Mouse (Mus musculus) hindbrain, embryonic 15.5 days (tissue): ENCODE data around the gene Cd3e. TPM values are rescaled to one million over a fixed set of nuclear protein-coding genes. Genes with fewer than 3 reads are reported as not detected.

ENCODE experiments used
- ATAC-seq: fragments of 200-750 bp; cut with Nextera tagmentation; 2 replicates; pipeline ENCODE4 v1.8.0; 2017; ENCODE audit warnings: low read depth, moderate number of reproducible peaks, moderate TSS enrichment; ENCODE audit not compliant: low FRiP score
- H3K27ac ChIP-seq: fragments of 300-500 bp; sonication (generic); replicated peaks from 2 replicates; pipeline ENCODE4 v1.5.1; 2015; ENCODE audit warnings: mild to moderate bottlenecking, inconsistent platforms
- H3K27me3 ChIP-seq: fragments of 300-500 bp; sonication (generic); 2 replicates; pipeline ENCODE4 v1.6.1; 2015; ENCODE audit warnings: control low read depth, inconsistent platforms
- H3K36me3 ChIP-seq: fragments of 300-500 bp; sonication (generic); 2 replicates; pipeline ENCODE4 v1.6.1; 2015; ENCODE audit warnings: control low read depth, inconsistent platforms
- H3K4me1 ChIP-seq: fragments of 300-500 bp; sonication (generic); replicated peaks from 2 replicates; pipeline ENCODE4 v1.6.1; 2015; ENCODE audit warnings: control low read depth, inconsistent platforms
- H3K4me2 ChIP-seq: fragments of 300-500 bp; sonication (generic); 2 replicates; pipeline ENCODE4 v1.6.1; 2015; ENCODE audit warnings: moderate library complexity, mild to moderate bottlenecking, inconsistent platforms
- H3K4me3 ChIP-seq: fragments of 300-500 bp; sonication (generic); 2 replicates; pipeline ENCODE4 v1.5.1; 2015; ENCODE audit warnings: mild to moderate bottlenecking, inconsistent platforms
- H3K9ac ChIP-seq: fragments of 300-500 bp; sonication (generic); 2 replicates; pipeline ENCODE4 v1.6.1; 2015; ENCODE audit warnings: inconsistent platforms
- H3K9me3 ChIP-seq: fragments of 300-500 bp; sonication (generic); 2 replicates; pipeline ENCODE4 v1.6.1; 2016; ENCODE audit warnings: control low read depth, inconsistent platforms
- WGBS: fragments of 180-500 bp; shearing (Covaris S2); methylation state at CpG from one replicate; pipeline ENCODE4 v1.1.7; 2015; 5-methylcytosine and 5-hydroxymethylcytosine counted together
- polyA plus RNA-seq: library from polyadenylated mRNA; unstranded; fragments of >200 nt; fragmentation: Nextera tagmentation; extraction: Ambion mirVana; gene quantifications from 2 replicates; pipeline ENCODE4 v1.2.1, GENCODE M21; 2015

The Cd3e gene
- 0.18 TPM in 1 of 2 replicates, not detected in the other for polyA plus RNA-seq

DNA sequence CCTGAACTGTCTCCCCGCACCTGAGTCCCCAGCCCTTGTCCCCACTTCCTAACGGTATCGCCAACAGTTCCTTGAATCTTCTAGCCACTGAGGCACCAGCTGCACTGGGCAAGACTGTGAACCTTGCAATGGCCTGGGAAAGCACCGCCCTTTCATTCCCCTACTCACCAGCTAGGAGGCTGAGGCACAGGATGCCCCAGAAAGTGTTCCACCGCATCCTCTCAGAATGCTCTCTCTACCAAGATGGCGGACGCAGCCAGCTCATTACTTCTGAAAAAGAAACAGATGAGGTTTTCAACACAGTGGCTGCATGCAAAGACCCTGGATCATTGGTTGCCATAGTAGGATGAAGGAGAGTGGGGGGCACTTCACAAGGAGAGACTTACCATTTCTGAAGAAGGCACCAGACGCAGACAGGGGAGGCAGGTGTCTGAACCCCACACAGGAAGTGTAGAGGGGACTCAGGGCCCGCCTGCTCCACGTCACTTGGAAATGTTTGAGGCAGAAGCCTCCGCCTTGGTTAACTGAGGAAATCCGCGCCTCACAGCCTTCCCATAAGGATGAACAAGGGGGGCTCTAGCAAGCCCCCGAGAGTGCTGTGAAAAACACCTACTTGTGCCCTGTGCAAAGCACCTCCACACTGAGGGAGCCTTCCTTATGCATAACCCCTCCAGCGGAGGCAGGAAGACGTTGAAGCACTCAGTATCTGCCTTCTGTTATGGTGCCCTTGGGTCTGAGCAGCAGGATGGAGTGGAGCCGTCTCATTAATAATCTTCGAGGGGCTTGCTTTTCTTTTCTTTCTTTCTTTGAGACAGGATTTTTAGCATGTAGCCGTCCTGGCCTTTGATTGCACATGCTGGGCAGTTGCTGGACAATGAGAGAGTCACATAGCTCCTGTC, at the start of gene Cd3e:
Cd3e (minus strand) TSS at position 448 of the 899 bp plus-strand sequence.
- no peak within 1 kb of the TSS for H3K9ac ChIP-seq
- no peaks in the 10 kb centered on the region for H3K9me3 ChIP-seq
- H3K4me2 ChIP-seq, result no peak within 1 kb of the TSS
- H3K36me3 ChIP-seq, result no peaks in the 10 kb centered on the region
- H3K27ac ChIP-seq, result no peak within 1 kb of the TSS
- no peaks in the 10 kb centered on the region for H3K27me3 ChIP-seq
- 83% methylated on average over 19 of the region's 19 CpGs for WGBS
- no peaks in the 10 kb centered on the region for H3K4me1 ChIP-seq
- ATAC-seq, result no peak
- no peak within 1 kb of the TSS for H3K4me3 ChIP-seq

DNA sequence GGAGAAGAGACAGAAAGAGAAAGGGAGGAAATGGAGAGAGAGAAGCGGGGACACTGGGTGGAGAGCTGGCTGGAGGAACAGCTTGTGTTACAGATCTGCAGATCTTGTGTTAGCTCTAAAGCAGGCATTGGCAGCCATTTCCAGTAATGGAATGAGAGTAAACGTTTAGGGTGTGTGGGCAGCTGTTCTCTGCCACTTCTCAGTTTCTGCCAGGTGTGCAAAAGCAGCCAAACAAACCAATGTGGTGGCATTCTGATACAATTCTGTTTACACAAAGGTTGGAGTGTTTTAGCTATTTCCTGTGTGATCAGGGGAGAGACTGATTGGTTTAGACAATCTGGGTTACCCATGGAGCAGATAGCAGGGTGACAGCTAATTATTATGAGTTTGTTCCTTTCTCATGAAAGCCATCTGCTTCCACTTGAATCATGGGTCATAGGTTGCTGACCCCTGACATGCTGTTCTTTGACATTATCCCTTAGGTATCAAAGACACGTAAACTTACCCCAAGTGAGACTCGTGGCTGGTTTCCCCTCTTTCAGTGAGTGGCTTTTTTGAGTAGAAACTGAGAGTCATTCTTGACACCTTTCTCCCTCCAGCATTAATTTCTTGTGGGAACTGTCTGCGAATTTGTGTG, 49.0 kb upstream of the Cd3e start:
- no peak overlapping the region for H3K9ac ChIP-seq
- ATAC-seq, result no peak
- no peaks in the 10 kb centered on the region for H3K36me3 ChIP-seq
- peaks cover 6% of the 10 kb centered on the region; the same call in 1 of the 2 replicates for H3K4me1 ChIP-seq
- H3K27ac ChIP-seq, result no peak overlapping the region
- H3K4me2 ChIP-seq, result no peak overlapping the region
- no peak overlapping the region for H3K4me3 ChIP-seq
- peaks cover 10% of the 10 kb centered on the region for H3K27me3 ChIP-seq
- no peaks in the 10 kb centered on the region for H3K9me3 ChIP-seq
- 57% methylated on average over 5 of the region's 5 CpGs for WGBS

DNA sequence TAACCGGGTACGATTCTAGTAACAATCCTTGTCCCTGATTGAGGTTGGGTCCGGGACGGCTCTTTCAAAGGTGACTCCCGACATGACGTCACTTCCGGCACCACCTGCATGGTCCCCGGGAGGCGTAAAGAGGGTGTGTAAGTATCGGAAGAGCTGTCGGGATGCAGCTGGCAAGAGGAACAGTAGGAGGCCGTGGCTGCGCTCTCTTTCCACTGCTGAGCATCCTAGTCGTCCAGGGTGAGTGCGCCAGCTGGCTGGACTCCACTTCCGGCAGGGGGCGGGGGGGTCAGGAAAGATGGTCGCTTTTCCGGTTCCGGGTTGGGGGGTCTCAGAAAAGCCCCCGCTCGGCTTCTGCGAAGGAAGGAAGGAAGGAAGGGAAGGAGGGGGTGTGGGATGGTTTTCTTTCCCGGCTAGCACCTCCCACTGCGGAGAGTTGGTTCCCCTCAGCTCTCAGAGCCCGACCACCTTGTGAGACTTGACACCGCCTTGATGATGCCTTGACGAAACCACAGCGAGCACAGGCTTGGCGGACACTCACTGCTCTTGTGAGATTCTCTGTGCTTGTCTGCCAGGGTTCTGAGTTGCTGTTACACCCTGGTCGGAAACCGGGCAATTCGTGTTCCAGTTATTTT, 45.8 kb upstream of the Cd3e start, which contains the start of gene Mpzl3:
Mpzl3 (plus strand) TSS at position 105 of the 632 bp plus-strand sequence.
- H3K27ac ChIP-seq, result peak within 1 kb of the TSS; percentile 98
- H3K9ac ChIP-seq, result peak within 1 kb of the TSS; percentile 56
- H3K4me2 ChIP-seq, result peak within 1 kb of the TSS; percentile 67
- under 1% methylated on average over 33 of the region's 33 CpGs for WGBS
- peak within 1 kb of the TSS; percentile 60 for H3K4me3 ChIP-seq
- peaks cover 25% of the 10 kb centered on the region for H3K27me3 ChIP-seq
- ATAC-seq, result peak; percentile 99
- no peaks in the 10 kb centered on the region for H3K36me3 ChIP-seq
- peaks cover 6% of the 10 kb centered on the region; the same call in 1 of the 2 replicates for H3K4me1 ChIP-seq
- no peaks in the 10 kb centered on the region for H3K9me3 ChIP-seq

DNA sequence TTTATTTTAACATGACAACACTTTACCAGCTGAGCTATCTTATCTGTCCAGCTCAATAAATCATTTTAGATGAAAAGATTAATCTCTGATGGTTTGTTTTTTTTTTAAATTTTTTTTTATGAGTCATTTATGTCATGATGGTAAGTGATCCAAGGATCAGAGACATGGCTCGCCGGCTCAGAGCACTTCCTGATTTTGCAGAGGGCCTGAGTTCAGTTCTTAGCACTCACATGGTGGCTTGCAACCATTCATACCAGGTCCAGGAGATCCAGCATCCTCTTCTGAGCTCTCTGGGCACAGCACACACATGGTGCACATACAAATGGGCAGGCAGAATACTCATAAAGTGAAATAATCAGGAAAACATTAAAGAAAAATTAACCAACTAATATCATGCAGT, 40.9 kb upstream of the Cd3e start:
- Histone ChIP-seq H3K4me2 (no peak overlapping the region), H3K9ac (no peak overlapping the region), H3K4me1 (peaks cover 3% of the 10 kb centered on the region; the same call in 1 of the 2 replicates), H3K9me3 (no peaks in the 10 kb centered on the region), H3K27ac (no peak overlapping the region), H3K4me3 (no peak overlapping the region), H3K27me3 (peaks cover 32% of the 10 kb centered on the region), H3K36me3 (no peaks in the 10 kb centered on the region)
- WGBS, result 87% methylated on average over 2 of the region's 2 CpGs
- no peak for ATAC-seq

DNA sequence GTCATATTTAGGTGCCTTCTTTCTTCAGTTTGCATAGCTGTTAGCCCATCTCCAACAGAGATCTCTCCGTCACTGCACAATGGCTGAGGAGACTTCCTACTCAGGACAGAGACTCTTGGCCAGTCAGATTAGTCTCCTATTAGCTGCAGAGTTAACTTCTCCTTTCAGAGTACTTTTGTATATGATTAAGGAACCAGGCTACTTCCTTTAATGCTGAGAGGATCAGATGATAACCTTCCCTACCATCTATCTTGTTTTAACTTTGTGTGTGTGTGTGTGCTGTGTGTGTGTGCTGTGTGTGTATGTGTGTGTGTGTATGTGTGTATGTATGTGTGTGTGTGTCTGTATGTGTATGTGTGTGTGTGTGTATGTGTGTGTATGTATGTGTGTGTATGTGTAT, 40.3 kb upstream of the Cd3e start:
- no peak overlapping the region for H3K4me3 ChIP-seq
- no peak for ATAC-seq
- no peak overlapping the region for H3K27ac ChIP-seq
- no peaks in the 10 kb centered on the region for H3K9me3 ChIP-seq
- H3K9ac ChIP-seq, result no peak overlapping the region
- 70% methylated on average over 1 of the region's 1 CpGs for WGBS
- H3K4me1 ChIP-seq, result peaks cover 3% of the 10 kb centered on the region; the same call in 1 of the 2 replicates
- peaks cover 37% of the 10 kb centered on the region for H3K27me3 ChIP-seq
- no peaks in the 10 kb centered on the region for H3K36me3 ChIP-seq
- no peak overlapping the region for H3K4me2 ChIP-seq

DNA sequence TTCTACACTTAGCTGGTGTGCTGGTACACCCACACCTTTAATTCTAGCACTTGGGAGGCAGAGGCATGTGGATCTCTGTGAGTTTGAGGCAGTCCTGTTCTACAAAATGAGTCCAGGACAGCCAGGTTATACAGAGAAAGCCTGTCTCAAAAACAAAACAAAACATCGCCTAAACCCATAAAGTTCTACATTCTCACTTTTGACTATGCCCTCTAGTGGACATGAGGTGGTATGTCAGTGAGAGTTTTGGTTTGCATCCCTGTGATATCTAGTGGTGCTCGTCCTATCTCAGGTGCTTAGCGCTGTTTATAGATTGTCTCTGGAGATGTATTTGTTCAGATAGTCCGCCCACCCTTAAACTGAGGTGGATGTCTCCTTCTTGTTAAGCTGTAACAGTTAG, 39.1 kb upstream of the Cd3e start:
- WGBS, result 28% methylated on average over 4 of the region's 4 CpGs
- H3K27me3 ChIP-seq, result peaks cover 45% of the 10 kb centered on the region

DNA sequence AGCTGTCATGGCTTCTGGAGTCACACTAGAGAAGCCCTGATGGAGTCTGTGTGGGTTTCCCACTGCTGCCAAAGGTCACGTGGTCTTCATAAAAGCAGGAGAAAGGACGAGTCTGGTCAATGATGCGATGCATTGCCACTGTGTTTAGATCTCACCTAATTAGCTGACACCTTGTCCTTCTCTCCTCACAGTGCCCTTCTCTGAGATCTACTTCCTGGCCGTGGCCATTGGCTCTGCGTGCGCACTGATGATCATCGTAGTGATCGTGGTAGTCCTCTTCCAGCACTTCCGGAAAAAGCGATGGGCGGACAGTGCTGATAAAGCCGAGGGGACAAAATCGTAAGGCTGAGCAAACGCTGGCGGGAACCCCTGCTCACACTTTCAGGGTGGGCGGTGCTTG, 37.5 kb upstream of the Cd3e start:
- Histone ChIP-seq H3K9me3 (no peaks in the 10 kb centered on the region), H3K36me3 (no peaks in the 10 kb centered on the region), H3K4me3 (no peak overlapping the region), H3K27me3 (peaks cover 49% of the 10 kb centered on the region), H3K27ac (no peak overlapping the region), H3K4me2 (no peak overlapping the region), H3K4me1 (no peaks in the 10 kb centered on the region), H3K9ac (no peak overlapping the region)
- 93% methylated on average over 16 of the region's 16 CpGs for WGBS
- no peak for ATAC-seq

More for the DNA sequence above, 39.1 kb upstream of the Cd3e start:
- H3K4me3 ChIP-seq, result no peak overlapping the region
- H3K9ac ChIP-seq, result no peak overlapping the region
- H3K4me1 ChIP-seq, result no peaks in the 10 kb centered on the region
- no peaks in the 10 kb centered on the region for H3K36me3 ChIP-seq
- no peaks in the 10 kb centered on the region for H3K9me3 ChIP-seq
- no peak overlapping the region for H3K4me2 ChIP-seq
- ATAC-seq, result no peak
- no peak overlapping the region for H3K27ac ChIP-seq

DNA sequence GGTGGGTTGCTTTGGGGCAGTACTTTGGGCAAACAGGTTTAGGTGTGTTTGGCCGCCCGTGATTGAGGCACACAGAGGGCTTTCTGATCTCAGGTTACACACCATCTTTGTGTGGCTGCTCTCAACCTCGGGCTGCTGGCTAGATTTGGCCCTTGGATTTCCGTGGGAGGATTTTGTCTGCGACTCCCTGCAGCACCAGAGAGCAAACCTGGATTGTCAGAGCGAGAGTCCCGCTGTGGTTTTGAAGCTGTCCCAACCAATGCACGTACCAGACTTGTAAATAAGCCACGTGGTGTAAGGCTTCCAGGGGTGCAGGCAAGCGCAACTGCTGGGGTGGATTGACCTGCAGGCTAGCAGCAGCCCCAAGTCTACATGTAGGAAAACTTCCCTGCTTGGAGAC, 33.5 kb upstream of the Cd3e start:
- WGBS, result 3% methylated on average over 10 of the region's 10 CpGs
- H3K27me3 ChIP-seq, result peaks cover 78% of the 10 kb centered on the region
- ATAC-seq, result no peak

DNA sequence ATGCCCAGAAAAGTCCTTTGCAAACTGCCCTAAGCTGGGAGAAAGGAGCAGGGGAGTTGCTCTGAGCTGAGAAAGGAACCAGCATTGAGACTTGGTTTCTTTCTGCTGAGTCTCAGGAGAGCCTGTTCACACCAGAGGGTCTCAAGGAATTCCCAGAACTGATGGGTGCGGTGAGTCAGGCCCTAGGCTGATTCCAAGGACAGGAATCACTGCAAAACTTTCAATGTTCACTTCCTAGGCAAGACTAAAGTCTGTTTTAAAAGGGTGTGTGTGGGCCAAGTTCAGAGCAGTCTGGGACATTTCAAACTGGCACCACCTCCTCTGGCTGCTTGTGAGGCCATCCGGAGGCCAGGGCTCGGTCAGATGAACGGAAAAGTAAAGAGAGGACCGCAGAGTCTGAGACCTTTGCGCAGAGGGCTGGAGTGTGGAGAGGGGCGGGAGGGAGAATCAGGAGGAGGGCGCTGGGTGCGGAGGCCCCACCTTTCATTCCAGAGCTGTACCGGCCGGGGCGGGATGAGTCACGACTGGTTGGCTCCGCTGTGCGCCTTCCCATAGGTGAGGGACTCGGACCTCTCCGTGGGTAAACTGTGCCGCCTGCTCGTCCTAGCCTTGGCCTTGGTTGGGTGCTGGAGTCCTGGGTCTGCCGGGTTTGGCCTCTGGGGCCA, 32.8 kb upstream of the Cd3e start:
- Histone ChIP-seq H3K4me2 (0 out of 2 replicates have a peak overlapping the region, but pooled peaks have one; percentile 9), H3K27me3 (peaks cover 78% of the 10 kb centered on the region), H3K27ac (no peak overlapping the region), H3K4me3 (0 out of 2 replicates have a peak overlapping the region, but pooled peaks have one; percentile 6), H3K9ac (0 out of 2 replicates have a peak overlapping the region, but pooled peaks have one; percentile 13), H3K4me1 (no peaks in the 10 kb centered on the region), H3K9me3 (no peaks in the 10 kb centered on the region), H3K36me3 (no peaks in the 10 kb centered on the region)
- no peak for ATAC-seq
- WGBS, result 5% methylated on average over 20 of the region's 20 CpGs

More for the DNA sequence above, 33.5 kb upstream of the Cd3e start:
- Histone ChIP-seq H3K9me3 (no peaks in the 10 kb centered on the region), H3K27ac (no peak overlapping the region), H3K4me3 (0 out of 2 replicates have a peak overlapping the region, but pooled peaks have one; percentile 6), H3K4me1 (no peaks in the 10 kb centered on the region), H3K36me3 (no peaks in the 10 kb centered on the region), H3K9ac (no peak overlapping the region), H3K4me2 (no peak overlapping the region)

DNA sequence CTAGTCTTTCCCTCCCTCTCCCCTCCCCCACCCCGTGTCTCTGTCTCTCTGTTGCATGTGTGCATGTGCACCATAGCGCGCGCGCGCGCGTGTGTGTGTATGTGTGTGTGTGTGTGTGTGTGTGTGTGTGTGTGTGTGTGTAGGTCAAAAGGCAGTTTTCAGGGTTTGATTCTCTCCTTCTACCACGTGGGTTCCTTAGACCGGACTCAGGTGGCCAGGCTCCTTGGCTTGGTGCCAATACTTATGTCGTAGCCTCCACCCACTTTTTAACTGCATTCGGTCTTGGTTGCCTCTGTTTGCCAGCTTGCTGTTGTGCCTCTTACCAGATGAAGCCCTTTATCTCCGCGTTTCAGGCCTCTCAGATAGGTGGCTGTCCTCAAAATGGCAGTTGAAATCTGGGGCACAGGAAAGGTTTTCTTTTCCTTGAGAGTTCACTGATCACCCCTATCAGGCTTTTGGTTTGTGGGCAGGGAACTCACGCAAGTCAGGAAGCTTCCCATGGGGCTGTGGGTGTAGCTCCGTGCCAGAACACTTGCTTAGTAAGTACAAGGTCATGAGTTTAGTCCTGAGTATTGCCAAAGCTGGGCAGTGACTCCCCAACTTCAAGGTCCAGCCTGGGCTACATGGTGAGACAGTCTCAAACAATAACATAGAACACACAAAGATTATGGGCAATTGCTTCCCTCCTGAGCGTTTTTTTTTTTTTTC, 31.9 kb upstream of the Cd3e start:
- Histone ChIP-seq H3K9ac (no peak overlapping the region), H3K27me3 (peaks cover 71% of the 10 kb centered on the region), H3K27ac (no peak overlapping the region), H3K9me3 (no peaks in the 10 kb centered on the region), H3K4me3 (no peak overlapping the region), H3K4me2 (peak overlapping the region; percentile 28; the same call in 1 of the 2 replicates), H3K36me3 (no peaks in the 10 kb centered on the region), H3K4me1 (no peaks in the 10 kb centered on the region)
- ATAC-seq, result no peak
- WGBS, result 26% methylated on average over 17 of the region's 17 CpGs
